Mouse (Mus musculus) gonadal fat pad, adult 2 months (tissue): ENCODE data around the gene Pcyt2. TPM values are rescaled to one million over a fixed set of nuclear protein-coding genes. Genes with fewer than 3 reads are reported as not detected.

Experiments used
- DNase-seq: peaks from one replicate; pipeline ENCODE4 v3.0.0-alpha.2; 2012; ENCODE audit warnings: low read depth
- polyA plus RNA-seq: library from polyadenylated mRNA; depleted of rRNA; stranded (reverse); fragments of >200 nt; gene quantifications from 2 replicates; pipeline ENCODE4 v1.2.3, GENCODE M21; 2012; rRNA removed

Pcyt2 gene
- 139 and 189 TPM in 2 replicates for polyA plus RNA-seq

DNA sequence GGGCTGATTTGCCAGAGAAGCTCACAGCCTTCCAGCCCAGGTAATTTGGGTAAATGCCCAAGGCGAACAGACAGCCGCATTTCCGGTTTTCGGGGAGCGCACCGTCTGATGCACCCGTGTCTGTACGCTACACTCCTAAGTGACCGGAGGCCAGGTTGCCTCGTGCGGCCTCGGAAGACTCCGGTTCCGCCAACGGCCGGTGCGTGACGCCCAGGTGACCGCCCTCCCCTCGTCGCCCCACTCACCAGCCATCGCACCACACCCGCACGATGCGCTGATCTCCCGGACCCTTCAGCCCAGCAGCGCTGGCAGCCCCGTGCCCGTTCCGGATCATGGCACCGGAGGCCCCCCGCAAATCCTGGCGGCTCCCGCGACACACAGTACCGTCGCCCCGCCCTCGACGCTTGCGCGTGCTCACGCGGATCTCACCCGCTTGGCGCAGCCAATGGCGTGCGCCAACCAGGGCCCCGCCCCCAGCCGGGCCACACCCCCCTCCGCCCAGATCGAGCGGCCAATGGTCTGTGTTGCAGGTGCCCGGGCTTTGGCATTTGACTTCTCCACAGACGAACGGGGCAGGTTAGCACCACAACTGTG is at the start of gene Pcyt2:
Gene Pcyt2, minus strand, starts transcription at position 418 of the 594 bp plus-strand sequence.
- no peak for DNase-seq

DNA sequence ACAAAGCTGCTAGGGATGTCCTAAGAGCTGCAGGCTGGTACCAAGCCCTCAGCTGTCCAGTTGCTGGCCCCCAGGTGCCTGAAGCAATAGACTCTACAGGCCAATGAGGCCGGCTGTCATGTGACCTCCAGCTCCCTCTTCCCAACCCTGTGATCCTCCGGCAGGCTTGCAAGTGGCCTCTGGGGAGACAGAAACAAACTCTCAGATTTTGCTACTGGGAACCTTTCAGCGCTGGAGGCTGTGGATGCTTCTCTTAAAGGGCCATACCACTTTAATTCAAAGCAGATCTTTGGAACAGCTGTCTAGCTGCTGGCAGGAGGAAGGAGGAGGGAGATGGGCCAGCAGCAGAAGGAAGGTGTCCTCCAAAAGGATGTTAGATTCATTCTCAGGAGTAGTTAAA is 48.9 kb upstream of the Pcyt2 start:
- DNase-seq = no peak

DNA sequence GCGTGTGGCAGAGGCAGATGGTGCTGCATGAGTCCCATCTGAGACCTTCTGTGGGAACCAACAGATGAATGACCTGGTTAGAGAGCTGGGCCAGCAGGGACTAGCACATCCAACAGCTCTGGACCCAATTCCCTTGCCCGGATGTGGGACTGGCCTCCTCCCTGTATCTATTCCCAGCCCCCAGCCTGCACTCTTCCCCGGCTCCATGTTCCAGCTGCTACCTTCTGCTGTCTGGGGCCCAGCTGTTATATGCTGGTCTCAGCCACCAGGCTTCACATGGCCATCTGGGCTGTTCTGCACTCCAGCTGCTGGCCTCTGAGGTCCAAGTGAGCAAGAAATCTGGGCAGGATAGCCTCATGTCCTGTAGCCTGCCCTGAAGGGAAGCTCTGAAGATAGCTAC is 47.7 kb upstream of the Pcyt2 start:
- DNase-seq = no peak

DNA sequence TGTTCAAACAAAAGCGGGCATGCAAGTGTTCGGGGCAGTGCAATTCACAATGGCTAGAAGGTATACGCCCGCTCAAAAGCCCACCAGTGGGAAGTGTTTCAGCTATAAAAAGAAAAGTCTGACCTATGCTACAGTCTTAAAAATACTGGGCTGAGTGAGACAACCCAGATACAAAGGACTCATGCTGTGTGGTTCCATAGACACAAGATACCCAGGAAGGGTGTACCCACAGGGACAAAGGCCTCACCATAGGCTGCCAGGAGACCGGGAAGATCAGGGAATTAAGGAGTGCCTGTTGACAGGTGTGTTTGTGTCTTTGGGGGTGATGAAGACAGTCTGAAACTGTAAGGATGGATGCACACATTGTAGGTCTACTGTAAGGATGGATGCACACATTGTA is 46.0 kb upstream of the Pcyt2 start:
- no peak for DNase-seq

DNA sequence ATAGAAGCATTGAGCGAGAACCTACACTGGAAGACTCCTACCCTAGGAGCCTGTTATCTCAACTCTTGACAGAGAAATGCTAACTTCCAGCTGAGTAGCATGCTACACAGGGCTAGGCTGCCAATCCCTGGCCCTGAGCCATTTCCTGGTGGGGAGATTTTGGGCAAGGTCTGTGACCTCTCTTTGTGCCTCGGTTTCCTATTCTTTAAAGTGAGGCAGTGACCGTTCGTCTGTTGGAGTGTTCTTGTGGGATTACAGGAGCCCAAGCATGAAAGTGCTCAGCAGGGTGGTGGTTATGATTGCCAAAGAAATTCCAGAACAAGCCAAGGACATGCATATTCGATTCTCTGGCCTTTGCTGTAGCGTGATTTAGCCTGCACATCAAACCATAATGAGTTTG is 45.0 kb upstream of the Pcyt2 start:
- no peak for DNase-seq

DNA sequence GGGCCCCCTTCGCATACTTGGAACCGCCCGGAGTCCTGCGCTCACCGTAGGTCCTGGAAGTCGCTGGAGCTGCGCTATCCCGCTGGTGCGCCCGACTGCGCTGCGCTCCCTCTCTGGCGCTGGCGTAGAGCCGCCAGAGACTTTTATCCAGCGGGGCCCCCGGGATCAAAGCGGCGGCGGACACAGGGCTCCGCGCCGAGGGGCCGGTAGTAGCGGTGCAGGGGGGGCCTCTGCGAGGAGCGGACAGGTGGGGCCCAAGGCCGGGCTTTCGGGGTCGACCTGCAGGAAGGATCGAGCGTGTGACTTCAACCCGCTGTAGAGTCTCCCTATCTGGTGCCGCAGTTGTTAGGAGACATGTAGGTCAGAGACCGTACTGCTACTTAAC is 43.3 kb upstream of the Pcyt2 start, which contains the start of gene Notum:
Gene Notum, minus strand, starts transcription at position 100 of the 385 bp plus-strand sequence.
- no peak for DNase-seq

DNA sequence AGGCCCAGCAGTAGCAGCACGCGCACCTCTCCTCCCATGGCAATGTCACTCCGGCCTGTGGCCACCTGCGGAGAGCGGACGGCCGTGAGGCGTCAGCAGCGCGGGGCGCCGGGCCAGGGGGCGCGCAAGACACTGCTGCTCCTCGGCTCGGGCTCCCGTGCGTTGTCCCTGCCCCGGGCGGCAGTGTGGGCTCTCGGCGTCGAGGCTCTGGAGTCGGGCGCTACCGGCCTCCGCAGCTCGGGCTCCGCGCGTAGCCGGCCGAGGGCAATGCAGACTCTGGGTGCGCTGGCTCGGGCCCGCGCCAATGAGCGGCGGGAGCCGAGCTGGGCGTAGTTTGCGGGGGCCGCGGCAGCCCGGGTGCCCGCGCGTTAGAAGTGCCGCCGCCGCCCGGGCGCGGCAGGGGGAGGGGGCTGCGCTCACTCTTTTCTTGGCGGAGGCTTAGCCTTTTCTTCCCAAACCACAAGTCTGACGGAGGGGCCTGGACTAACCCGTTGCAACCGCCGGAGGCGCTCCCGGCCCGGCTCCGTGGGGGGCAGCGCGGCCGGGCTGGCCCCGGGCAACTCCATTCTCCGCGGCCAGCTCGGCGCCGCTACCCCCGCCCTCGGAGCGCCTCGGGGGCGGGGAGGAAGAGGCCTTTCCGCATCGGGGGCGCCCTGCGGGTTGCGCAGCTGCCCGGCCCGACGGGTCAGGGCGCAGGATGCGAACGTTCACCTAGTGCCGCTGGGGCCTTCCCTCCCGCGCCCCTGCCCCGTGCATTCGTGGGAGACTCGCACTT is 42.8 kb upstream of the Pcyt2 start:
- no peak for DNase-seq

DNA sequence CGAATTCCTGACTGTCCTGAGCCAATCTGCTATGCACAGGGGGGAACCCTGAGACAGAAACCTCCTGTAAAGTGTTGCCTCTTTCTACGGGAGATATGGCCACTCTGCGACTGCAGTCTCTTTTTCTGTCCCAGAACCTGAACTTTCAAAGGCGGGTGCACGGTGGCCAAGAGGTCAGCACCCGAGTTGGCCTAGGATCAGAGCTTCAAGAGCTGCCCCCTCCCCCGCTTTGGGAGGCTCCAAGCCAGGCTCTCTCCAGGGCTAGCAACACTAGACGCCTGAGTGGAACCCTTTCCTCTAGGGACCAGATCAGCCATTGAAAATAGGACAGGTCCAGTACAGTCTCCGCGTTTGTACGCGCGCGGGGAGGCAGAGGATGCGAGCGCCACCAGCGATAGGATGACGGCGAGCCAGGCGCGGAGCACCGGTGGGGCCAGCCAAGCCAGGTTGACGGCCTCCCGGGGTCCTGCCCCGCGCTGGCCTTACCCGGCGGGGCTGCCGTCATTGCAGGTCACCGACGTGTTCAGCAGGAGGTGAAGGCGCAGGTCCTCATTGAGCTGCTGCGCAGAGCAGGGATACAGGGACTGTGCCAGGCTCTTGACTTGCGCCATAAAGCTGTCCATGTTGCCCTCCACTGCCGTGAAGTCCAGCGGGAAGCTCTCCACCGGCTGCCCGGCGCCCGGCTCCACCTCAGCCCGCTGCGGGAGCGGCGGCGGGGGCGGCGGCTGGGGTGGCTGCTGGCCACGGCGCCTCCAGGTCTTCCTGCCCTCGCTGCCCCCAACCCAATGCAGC is 42.0 kb upstream of the Pcyt2 start:
- no peak for DNase-seq

DNA sequence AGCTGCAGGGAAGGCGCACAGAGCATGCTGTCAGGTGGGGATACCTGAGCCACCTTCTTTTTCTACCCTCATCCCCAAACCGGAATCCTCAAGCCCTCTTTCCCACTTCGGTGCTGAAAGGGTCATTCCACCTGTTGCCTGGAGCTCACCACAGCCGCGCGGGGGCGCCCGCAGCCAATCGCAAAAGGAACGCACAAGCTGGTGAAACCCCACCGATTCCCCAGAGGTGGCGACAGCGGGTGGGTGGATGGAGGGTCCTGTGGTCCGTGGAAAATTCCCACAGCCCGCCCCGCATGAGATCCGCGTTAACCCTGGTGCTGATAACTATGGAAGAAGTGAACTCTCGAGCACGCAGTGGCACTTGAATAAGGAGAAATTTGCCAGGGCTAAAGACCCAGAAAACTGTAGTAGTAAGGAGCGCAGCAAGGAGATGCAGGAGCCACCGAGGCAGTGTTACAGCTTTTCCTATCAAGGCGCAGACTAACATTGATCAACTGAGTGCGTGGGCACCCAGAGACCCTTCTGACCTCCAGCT is 41.2 kb upstream of the Pcyt2 start:
- no peak for DNase-seq

DNA sequence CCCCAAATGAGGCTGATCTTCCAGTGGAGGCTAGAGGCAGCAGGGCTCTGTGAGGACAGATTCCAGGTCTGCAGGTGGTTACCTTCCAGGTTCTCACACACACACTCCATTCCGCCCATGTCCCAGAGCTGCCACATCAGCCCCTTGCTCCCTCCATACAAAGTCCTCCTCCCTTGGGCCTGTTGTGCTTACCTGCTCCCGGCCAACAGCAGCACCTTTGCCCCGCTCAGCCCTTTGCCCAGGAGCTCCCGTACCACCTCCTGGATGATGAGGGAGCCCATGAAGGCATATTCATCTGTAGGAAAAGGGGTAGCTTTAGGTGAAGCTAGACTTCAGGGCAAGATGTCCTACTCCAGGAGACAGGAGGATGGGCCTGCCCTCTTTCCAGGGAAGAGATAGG is 39.6 kb upstream of the Pcyt2 start:
- DNase-seq = no peak

DNA sequence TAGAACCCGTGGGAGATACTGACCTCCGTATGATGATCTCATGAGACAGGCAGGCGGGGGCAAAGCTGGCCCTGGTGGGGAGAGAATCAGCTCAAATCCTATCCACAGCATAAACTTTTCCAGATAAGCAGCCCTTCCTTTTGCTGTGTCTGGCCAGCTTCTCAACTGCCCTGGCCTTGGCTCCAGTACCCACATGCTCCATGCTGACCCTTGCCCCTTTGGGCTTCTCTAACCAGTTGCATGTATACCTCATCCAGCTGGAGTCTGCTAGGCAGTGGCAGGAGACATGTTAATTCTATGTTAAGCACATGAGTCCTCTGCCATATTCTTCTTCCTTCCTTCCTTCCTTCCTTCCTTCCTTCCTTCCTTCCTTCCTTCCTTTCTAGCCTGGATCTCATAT is 37.0 kb upstream of the Pcyt2 start:
- DNase-seq = no peak

DNA sequence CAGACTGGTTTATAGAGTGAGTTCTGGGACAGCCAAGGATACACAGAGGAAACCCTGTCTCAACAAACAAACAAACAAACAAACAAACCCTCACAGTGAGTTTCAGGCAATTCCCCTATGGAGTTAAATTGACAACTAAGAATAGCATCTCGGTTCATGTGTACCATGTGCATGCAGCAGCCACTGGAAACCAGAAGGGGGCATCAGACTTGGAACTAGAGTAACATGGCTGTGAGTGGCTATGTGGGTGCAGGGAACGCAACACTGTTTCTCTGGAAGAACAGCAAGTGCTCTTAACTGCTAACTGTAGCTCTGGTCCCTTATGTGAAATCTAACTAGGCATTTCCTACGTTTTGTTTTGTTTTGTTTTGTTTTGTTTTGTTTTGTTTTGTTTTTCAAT is 34.1 kb upstream of the Pcyt2 start:
- no peak for DNase-seq

DNA sequence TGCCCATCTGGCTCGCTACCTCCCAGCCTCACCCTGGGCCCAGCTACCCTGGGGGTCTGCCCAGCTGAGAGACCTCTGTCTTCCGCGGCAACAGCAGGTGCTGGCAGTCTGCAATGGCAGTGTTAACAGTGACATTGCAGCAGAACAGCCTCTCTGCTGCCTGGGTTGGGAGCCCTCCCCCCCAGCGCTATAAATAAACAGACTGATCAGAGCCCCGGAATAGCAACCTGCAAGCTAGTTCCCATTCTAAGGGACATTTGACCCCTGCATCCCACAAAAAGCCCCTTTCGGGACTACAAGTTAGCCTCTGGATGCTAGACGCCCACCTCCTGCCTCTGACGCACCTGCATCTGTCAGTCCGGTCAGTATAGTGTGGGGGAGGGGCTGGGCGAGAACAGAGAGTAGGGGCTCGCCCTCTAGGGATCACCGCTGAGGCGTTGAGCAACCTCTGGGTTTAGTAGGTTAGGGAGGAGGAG is 30.3 kb upstream of the Pcyt2 start, which contains the start of gene Myadml2:
Gene Myadml2, minus strand, starts transcription at position 158 of the 476 bp plus-strand sequence.
- no peak for DNase-seq

DNA sequence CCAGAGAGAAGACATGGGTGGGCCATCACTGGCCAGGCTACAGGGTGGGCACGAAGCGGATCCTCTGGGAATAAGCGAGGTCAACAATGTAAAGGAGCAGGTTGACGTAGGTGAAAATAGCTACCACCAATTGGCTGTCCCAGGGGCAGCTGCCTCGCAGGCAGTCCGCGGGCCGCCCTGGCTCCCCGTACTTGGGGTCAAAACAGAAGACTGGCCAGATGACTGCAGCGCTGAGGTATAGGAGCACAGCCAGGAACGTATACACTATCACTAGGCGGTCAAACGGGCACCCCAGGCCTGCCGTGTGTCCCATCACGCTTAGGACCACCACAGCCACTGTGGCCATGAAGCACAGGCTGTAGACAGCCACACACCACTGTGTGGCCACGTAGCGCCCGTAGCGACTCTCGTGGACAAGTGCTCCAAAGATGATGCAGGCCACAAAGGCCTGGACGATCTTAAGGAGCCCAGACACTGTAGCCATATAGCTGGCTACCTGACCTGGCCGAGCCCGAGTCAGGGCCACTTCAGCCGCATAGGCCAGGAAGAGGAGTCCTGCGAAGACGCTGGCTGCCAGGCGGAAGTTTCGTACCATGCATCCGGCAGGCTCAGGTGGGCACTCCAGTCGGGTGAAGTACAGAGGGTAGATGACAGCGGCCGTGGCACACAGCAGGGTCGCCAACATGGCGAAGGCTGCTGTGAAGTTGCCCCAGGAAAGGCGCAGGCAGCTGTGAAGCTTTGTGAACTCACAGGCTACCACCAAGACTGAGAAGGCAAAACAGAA is 29.5 kb upstream of the Pcyt2 start:
- DNase-seq = no peak

DNA sequence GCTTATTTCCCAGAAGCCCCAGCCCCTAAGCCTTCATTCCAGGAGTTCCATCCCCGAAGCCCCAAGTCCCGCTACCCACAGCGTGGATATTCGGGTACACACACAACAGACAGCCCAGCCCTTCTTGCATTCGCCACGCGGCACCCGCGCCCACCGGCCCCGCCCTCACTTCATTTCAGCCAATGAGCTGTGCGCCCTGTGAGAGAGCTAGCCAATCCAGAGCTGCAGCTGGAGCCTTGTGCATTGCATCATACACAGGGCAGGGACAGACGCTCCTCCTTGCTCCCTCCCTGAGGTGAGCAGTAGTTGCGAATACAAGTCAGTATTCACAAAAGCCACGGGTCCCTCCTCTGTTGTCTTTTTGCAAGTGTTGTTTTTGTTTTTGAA is 25.9 kb upstream of the Pcyt2 start, which contains the start of gene Pycr1:
Gene Pycr1, minus strand, starts transcription at position 169 of the 387 bp plus-strand sequence.
- DNase-seq = no peak

DNA sequence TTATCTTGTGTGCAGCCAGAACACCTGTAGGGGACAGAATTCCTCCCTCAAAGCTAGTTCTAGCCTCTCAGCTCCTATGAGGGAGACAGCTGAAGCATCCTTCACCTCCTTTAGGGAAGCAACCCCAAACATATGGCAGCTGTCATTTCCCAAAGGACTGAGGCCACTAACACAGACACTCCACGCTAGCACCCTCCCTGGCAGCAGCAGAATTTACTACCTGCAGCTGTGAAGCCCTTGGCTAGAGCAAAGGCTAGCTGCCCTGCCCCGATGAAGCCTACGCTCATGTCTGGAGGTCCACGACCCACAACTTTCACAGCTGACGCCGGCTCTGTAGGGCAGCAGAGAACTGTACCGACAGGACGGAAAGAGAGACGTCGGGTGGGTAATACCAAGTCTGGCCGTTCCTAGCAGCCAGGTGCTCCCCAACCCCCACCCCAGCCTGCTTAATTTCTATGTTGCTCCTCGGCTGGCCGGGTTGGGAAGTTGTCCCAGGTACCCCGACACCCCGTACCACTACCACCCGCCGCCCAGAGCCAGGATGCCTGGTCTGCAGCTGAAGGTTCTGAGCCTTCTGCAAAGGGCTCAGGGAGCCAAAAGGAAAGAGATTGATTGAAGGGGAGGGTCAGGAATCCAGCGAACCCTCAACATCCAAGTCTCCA is 25.3 kb upstream of the Pcyt2 start:
- no peak for DNase-seq

DNA sequence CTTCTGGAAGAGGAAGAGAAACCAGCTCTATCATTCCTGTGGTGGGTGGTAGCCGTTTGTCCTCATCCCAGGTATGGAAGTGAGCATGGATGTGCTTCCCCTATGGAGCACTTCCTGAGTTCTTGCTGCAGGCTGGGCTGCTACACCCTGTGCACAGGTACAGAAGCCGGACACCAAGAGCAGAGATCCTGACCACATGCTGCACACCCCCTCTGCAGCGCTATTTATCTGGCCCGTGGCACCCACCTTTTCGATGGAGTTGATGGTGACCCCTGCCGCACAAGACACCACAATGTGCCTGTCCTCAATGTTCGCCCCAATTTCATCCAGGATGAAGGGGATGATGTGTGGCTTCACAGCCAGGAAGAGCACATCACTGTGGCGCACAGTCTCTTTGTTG is 24.1 kb upstream of the Pcyt2 start:
- DNase-seq = no peak

DNA sequence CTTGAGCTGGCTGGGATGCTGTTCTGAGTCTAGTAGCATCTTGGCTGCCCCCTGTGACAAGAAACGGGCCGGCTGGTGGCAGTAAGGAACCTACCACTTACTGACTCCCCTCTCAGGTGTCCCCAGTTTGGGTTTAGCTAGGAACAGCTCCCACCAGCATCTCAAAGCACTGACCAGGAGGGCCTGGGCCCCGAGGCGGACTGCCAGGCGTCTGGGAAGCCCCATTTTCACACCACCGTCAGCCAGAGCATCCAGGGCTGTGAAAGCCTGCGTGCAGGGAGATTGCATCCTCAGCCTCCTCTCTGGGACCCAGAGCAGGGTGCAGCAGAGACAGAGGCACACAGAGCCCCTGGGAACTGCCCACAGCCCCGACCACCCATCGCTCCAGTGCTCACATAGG is 23.5 kb upstream of the Pcyt2 start:
- DNase-seq = no peak

DNA sequence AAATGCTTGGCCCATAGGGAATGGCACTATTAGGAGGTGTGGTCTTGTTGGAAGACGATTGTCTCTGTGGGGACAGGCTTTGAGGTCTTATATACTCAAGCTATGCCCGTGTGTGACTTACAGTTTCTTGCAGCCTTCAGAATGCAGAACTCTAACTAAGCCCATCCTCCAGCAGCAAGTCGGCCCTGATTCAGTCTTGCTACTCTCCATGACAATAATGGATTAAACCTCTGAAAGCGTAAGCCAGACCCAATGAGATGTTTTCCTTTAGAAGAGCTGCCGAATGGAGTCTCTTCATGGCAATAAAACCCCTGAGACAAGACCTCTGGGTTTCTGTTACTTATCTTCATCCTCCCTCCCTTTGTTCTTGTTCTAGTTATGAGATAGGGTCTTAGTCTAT is 17.1 kb upstream of the Pcyt2 start:
- DNase-seq = no peak

DNA sequence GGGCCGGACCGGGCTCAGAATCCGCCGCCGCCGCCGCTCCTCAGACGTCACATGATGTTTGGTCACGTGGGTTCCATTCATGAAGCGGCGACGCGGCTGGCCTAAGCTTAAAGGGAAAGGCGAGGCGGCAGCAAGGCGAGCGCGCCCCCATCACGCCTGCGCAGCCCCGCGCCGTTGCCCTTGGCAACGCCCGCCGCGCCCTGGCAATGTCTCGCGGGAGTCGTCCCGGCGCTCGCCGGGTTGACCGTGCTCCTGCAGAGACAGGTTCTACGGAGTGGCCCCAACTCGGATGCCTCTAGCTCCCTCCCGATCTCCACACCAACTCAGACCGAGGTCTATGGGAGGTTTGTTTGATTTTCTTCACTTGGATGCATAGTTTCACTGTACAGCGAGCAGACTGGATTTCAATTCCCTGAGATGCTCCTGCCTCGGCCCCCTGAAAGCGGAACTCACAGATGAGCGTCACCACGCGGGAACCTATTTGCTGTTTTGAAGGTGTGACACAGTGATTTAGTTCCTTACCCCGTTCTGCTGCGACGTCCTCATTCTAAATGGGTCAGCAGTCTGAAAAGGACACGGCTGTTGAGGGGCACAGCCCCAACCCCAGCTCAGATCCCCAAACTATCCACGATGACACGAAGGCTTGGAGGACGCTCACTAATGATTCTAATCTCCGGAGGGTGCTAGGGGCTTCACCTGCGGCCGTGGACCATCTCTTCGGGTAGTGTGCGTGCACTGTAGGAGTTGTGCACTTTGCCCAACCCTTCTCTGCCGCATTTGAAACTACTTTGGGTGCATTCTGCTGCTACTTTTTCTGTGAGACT is 16.0 kb upstream of the Pcyt2 start, which contains the start of gene Mafg:
Gene Mafg, minus strand, starts transcription at position 81 of the 824 bp plus-strand sequence.
- DNase-seq = no peak
